Mouse (Mus musculus): ENCODE measurements at regions not wholly inside any gene's neighbourhood (a gene's known extent, or its start where the extent isn't known, plus 50 kb on each side); places are given as distances from the start of the nearest gene placed in this dataset.
A peak's percentile ranks its signal among the peaks of the same experiment; 100 is the strongest.

DNA sequence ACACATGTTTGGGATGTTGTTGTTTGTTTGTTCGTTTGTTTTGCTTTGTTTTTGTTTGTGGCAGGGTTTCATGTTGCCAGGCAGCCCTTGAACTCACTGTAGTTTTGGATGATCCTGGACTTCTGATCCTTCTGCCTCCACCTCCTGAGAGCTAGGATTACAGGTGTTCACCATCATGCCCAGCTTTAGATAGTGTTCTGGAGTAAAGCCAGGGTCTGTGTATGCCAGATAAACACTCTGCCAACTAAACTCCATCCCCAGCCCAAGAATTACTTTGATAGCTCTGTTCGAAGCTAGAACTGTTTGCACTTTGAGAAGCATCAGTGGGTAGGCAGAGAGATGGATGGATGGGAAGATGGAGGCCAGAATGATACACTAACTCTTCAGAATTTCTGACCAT, 368.0 kb upstream of the Gm10306 start:
- no peak for DNase-seq (ENCODE audit: low read depth)

DNA sequence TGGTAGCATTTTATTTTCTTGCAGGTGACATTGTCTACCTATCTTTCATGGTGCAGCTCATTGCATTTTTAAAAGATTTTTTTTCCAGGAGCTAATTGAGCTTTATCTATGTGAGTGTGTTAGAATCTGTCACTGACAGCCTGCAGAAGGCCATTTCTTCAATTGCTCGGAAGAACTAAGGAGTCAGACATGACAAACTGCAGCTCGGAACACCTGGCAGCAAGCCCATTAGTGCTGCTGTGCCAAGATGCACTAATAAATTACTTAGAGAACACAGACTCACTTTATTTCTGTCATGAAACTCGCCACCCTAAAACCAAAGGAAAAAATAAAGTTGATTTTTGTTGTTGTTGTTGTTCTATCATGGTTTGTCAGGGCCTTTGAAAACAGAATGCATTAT, 367.5 kb upstream of the Gm10306 start:
- DNase-seq (ENCODE audit: low read depth): peak; percentile 9

DNA sequence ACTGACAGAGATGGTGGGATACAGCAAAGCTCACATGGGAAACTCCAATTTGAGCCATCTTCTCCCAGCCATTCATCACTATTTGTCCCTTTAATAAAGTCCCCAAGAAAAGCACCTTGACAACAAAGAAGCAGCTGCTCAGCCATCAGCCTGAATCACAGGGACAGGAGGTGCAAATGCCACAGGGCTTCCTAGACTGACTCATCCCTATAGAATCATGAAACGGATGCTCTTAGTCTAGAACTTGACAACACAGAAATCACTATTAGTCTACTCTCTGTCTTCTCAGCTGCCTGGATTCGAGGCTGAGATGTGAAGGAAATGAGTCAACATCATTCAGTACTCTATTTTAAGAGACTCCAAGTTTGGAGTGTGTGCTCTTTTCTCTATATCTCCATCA, 365.4 kb upstream of the Gm10306 start:
- no peak for DNase-seq (ENCODE audit: low read depth)

DNA sequence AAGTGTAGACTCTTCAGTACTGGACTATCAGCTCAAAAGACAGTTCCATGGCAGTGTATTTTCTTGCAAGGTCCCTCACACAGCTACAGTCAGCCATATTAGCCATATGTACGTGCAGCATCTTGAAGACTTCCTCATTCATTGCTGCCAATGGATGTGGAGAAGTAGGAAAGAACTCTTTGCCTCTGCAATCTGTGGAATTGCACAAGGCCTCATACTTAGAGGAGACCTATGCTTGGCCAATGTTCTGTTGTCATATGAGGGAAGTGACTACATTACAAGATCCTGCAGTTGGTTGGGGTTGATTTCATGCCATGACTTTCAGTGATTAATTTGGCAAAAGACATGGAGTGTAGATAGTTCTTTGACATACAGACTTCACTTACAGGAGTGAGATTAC, 340.1 kb upstream of the Gm10306 start:
- no peak for DNase-seq (ENCODE audit: low read depth)

DNA sequence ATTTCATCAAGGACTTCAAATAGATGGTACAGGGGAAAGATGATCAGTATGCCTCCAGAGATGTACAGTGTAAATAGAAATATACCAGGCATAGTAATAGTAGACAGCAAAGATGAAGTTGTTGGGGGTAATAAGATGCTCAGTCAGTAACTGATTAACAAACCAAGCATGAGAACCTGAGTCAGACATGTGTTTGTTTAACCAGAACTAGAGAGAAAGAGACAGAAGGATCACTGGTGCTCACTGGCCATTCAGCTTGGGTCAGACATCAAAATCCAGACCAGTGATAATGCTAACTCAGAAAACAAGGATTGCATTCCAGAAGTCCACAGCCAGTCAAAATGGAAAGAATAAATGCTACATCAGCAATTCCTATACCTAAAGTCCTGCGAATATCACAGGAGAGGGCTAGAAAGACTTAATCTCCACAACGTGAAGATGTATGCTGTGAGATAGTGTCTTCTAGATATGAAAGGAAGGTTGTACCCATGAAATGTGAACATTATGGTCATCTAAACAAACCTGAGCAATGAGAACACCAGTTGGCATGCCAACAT, 320.6 kb upstream of the Gm10306 start:
- no peak for DNase-seq (ENCODE audit: low read depth)

DNA sequence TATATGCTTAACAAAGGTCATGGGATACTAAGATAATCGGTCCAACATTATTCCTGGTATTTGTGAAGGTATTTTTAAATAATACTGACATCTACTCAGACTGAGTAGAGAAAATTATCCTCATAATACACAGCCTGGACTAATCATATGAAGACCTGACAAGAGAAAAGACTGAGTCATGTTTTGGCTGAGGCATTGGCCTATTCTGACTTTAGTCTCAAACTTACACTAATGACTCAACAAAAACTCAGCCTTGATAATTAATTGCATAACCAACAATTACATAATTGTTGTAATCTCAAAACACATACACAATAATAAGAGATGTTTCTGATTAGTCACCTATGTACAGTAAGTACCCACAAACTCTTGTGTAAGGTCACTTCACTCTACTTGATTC, 300.3 kb upstream of the Gm10306 start:
- no peak for DNase-seq (ENCODE audit: low read depth)

DNA sequence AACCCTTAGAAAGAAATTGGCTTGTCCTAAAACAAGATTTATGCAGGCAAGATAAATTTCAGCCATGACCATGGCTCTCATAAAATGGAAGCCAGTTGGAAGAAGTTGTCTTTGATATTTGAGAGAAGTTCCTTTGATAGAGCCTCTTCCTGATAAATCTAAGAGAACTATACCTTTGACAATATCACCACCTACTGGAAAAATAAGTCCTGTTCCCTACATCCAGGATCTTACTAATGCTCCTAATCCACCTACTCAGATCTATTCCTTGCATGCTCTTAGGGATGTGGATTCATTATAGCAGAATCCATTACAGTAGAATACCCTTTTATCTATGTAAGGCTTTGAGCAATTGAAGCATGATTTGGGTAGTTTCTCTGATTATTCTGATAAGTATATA, 295.2 kb upstream of the Gm10306 start:
- DNase-seq (ENCODE audit: low read depth): no peak

DNA sequence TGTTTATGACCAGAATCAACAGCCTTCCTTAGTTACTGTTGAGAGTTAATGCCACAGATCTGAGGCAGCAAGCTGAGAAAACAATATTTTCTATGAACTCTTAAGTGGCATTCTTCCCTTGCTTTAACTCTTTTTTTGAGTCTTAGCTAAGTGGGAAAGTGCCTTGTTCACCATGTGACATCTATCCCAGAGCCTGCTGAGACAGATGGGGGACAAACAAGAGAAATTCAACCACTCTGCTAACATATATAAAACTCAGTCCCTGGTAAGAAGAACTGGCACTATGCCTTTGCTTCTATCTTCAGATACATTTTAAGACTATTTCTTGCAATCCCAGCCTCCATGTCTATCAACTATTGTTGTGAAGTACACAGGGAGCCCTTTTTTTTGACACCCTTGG, 274.6 kb upstream of the Gm10306 start:
- DNase-seq (ENCODE audit: low read depth): no peak

DNA sequence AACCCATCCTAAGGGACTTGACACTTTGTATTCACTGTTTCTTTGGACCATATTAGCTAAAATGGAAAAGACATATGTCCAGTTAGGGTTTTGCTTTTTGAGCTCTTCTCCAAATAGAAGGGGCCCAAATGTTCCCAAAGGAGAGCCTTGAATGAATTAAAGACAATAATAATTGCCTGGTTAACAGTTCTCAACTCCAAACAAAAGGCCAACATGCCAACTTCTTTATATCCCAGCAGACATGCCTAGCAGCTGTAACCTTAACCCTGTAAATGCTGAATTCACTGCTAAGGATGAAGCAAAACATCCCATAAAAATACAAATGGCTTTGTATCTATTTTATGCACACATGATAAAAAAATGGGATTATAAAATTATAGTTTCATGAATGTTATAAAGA, 264.2 kb upstream of the Gm10306 start:
- no peak for DNase-seq (ENCODE audit: low read depth)

DNA sequence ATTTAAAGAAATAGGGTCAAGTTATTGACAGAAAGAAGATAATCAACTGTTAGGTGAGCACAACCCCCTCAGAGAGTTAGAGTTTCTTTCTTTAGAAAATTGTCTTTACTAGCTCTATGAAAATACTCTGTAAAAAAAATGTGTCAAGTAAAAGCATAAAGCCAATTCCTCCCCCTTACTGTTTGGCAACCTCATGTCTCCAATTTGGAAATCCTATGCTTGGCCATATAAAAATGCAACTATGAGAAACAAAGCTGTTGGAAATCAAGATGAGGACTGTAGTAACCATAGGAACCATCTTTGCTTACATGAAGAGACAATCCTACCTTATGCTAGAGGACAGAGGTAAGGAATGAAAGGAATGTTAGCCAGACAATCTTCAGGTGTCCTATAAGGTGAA, 239.0 kb upstream of the Gm10306 start:
- no peak for DNase-seq (ENCODE audit: low read depth)

DNA sequence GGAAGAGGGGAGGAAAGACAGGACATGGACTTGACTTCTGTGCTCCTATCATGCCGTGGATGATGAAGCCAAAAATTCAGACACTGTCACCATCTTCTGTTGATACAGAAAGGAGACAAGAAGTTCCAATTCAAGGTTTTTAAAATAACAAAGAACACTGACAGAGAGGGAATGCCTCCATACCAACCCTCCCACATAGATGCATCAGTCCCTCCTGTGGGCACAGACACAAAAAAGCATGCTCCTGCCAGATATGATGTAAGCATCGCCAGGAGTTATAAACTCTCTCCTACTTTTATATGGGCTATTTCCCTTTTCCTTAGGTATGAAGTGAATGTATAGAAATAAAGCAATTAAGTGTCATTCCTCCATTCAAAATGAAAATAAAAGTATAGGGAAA, 229.6 kb upstream of the Gm10306 start:
- DNase-seq (ENCODE audit: low read depth): no peak

DNA sequence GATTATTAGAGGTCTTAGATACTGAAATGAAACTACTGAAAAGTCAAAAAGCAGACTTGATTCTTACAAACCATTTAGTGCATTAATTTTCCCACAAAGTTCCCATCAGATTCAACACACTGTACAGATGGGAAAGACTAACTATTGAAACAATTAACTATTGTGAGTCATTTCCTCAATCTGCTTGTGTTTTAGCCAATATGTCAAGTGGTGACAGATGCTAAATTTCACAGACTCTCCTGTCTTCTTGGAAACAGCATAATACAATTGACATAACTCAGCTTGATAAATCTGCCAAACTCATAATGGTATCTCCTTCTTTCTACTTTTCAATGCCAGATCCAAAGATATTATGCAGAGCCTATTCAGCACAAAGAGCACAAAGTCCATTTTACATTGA, 213.0 kb upstream of the Gm10306 start:
- DNase-seq (ENCODE audit: low read depth): no peak

DNA sequence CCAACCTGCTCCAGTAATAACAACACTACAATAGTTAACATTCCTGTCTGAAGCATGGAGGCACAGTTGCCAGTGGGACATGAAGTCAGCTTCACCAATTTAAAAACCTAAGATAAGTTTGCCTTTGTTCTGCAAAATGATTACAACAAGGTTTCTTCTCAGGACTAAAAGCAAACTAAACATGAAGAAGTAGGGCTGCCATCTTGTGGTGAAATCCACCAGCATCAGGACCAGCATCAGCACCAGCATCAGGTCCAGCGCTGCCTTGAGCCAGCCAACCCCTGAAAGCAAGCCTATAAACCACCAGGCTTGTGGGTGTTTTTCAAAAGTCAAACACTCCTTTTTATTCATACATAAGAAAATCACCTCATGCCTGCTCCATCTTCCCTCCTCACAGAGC, 207.1 kb upstream of the Gm10306 start:
- DNase-seq (ENCODE audit: low read depth): peak; percentile 8

DNA sequence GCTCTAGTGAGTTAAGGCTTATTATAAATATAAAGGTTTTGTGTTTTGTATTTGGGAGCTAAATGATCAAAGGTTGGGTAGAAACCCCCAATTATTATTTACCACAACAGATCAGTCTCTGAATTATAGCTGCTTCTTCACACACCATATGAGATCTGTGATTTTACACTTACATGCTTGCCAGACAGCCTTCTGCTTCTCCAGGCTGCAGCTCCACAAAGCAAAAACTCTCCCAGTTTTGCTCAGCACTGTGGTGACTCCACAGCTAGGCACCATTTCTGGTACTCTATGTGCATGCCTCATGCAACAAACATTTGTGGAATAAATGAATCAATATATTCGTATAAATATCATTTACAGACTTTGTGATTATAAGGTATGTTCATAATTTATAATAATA, 199.4 kb upstream of the Gm10306 start:
- no peak for DNase-seq (ENCODE audit: low read depth)

DNA sequence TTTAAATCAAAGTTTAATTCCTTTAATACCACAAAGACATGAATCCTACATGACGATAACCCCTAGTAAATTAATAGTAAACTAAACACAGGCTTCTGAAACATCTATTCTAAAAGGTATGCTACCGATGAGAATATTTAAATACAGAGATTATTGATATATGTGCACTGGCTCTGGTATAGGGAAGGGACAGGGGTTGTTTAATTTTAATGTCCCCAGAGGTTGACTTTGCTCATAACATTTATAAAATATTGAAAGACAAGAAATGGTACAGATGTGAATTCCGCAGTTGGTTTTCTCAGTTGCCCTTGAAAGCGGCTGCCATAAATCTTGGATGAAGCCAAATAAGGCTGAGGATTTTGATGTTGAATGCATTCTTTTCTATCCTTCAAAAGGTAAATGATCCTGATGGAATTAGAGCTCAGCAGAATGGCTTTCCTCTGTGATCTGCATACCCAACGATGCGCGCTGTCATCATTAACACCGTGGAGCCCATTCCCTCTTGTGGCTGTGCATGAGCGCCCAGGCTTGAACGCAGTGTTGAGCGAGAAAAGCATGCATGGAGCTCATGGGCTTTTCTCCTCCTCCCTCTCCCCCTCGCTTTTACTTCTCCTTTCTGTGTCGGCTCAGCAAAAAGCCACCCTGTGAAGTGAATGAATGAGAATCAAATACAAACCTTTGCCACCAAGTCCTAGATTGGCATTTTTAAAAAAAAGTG, 195.4 kb upstream of the Gm10306 start:
- no peak for DNase-seq (ENCODE audit: low read depth)

DNA sequence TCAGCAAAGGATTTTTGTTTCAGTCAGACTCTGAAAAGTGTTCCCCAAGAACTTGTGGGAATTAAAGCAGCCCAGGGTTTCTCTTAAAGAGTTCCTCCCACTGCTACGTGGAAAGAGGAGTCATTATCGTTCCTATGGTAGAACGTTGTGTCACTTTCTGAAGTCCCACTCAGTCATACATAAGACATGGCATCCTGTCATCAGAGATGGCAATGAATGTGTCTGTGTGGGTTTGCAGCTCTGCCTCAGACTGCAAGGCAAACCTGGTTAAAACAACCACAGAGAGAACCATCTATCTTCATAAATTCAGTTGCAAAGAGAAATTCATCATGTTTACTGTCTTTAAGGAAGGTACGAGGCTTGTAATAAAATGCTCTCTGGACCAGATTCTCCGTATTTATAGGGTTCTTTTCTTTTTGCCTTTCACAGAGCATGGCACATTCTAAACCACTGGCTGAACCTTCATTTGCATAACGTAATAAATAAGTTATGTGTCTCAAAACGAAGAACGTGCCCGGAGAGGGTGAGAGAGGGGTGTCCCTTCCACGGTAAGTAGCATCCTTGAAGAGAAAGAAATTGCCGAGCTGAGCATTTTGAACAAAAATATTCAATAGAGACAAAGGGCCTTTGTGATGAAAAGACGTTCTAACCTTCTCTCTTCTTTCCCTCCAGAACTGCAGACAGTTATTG, 194.7 kb upstream of the Gm10306 start:
- no peak for DNase-seq (ENCODE audit: low read depth)

DNA sequence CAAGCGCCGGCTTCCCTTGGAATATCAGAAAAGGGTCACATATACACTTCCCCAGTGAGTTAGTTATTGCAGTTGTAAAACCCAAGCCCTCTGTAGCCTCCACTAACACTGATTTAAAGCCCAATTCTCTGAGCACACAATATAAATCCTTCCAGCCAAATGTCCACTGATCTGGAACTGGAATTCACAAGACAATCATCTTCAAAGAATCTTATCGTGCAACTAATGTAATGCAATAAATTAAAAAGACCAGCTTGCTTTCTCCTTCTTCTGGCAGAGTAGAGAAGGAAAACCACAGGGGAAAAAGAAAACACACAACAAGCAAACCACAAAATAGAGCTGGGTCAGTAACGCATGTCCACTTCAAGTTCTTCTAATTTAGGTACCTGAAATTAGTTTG, 191.0 kb upstream of the Gm10306 start:
- no peak for DNase-seq (ENCODE audit: low read depth)

DNA sequence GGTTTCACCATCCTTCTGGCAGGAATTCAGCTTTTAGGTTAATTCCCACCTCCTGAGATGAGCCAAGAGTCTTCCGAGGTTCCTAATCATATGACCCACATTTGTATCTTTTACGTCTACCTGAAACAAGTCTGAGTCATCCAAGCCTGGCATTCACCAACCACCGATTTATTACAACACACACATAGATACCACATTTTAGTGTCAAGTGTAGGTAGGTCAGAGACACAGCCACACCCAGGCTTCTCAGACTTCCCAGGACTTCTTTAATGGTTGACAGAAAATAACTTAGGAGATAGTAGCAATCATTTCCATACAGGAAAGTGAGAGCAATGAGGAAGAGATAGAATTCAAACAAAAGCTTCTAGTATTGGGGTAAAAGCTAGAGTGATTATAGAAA, 189.2 kb upstream of the Gm10306 start:
- no peak for DNase-seq (ENCODE audit: low read depth)

DNA sequence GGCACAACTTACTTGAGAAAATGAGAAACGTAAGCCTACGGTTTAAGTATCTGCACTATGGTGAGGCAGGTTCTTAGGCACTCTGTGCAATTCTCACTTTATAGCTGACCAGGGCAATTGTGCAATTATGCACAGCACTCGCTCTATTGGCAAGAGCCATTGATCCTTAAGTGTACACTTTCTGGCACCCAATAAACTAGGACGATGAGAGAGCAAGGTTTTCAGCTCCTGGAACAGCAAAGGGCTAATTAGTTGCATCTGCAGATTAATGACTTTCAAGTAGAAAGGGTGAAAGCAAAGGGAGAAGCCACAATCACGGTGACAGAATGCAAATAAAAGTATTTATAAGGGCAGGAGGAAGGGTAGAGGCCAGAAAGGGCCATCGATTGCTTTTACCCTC, 185.4 kb upstream of the Gm10306 start:
- DNase-seq (ENCODE audit: low read depth): no peak

DNA sequence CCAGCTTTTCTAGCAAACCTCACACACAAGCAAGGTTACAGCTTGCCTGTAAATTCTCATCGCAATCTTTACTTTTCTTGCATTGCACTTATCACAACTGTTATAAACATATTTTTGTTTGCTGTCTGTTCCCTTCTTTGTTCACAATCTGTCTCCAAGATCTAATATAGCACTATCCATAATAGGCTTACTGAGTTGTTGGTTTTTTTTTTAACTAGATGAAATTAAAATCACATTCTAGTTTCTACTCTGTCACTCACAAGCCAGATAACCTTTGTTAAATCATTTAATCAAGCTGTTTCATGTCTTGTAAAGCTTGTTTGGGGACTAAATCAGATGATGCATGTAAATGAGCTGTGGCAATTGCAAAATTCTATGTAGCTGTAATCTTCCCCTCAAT, 180.1 kb upstream of the Gm10306 start:
- DNase-seq (ENCODE audit: low read depth): no peak

DNA sequence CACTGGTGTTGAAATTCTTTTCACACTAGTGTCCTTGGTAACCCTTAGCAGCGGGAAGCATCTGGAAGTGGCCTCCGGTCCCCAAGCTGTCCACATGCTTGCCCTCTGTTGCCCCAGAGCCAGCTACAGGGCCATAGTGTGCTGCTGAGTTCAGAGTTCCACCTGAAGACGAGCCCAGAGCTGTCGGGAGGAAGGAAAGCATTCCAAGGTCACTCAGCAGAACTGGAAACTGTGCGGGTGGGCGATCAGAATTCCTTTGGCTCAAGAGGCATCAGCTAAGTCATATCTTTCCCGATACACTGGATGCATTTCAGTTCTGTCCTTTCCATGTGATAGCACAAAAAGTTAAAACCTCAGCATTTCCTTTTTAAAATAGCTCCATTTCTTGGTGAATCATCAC, 170.6 kb upstream of the Gm10306 start:
- DNase-seq (ENCODE audit: low read depth): no peak

DNA sequence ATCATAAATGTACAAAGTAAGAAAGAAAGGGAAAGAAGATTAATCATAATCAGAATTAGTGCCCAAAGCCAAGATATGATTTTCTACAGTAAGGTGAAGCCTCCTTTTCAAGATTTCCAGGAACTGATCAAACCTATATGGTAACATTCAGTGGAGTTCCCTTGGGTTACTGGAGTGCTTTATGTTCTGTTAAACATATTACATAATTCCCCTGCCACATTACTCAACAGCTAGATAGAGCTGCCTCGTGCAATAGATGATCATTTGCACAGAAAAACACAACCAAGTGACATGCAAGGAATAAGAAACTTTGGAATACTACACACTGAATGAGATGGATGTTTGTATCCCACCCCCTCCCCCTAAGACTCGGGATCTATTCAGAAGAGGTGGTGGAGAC, 168.0 kb upstream of the Gm10306 start:
- DNase-seq (ENCODE audit: low read depth): no peak

DNA sequence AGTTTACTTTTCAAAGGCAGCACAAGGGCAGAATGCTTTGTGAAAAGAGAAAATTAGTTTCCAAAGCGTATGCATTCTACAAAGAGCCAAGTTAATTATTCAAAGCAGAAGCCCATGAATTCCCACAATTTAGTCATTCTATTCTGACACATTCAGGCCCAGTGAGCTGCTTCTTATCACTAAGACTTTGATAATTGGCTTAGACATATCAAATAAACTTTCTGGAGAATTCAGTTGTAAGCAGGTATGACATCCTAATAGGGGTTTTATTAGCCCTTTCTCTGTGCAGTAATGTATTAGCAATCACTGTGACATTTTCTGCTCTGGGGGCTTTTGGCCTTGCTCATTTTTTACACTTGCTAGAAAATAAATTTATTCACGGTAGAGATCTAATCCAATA, 161.9 kb upstream of the Gm10306 start:
- DNase-seq (ENCODE audit: low read depth): no peak

DNA sequence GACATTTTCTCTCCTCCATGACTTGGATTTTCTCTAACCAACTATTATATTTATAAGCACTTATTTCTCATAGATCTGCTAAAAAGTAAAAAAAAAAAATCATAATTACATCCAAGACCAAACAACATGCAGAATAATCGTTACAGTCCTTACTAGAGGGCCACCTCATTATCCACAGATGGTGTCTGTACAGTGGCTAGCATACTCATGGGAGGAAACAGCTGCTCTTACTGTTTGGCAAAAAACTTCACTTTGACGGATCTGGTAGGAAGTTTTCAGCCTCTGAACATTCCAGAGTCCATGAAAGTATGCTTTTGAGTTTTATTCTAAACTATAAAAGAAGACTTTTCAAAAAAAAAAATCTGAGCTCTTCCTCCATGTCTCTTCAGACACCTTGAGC, 159.1 kb upstream of the Gm10306 start:
- no peak for DNase-seq (ENCODE audit: low read depth)
